Mouse (Mus musculus): ENCODE results near the gene Il21. TPM values are rescaled to one million over a fixed set of nuclear protein-coding genes. Genes with fewer than 3 reads are reported as not detected.
A peak's percentile ranks its signal among the peaks of the same experiment; 100 is the strongest.

Gene Il21
- total RNA-seq (2021), result under 1 TPM in 1 of 2 experiments, not detected in 1; 0.14 TPM

GRCm38 (mm10) chr3:37232586-37233222 is at the start of gene Il21:
Il21 (minus strand) TSS chr3:37232636.
- no peak for DNase-seq (ENCODE audit: extremely low spot score in 1 of 2, low spot score in 1 of 2)

GRCm38 (mm10) chr3:37280871-37281270 is 48.4 kb upstream of the Il21 start:
- DNase-seq (ENCODE audit: extremely low spot score in 1 of 2, low spot score in 1 of 2), result no peak

DNA sequence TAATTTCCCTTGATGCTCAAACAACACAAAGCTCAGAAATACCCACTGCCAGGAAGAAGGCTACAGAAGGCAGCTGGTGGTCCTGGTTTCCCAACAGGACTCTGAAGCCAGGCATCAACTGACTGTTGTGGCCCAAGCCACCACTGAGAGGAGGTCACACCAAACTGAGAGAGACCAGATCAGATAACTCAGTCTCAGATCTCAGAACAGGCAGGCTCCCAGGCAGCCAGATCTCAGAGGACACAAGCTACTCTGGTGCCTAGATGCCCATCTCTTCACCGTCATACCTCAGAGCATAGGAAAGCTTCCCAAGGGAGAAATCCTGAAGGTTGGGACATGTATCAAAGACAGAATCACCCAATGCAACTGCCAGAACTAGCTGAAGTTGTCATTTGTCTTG is 47.8 kb upstream of the Il21 start:
- no peak for DNase-seq (ENCODE audit: extremely low spot score in 1 of 2, low spot score in 1 of 2)

GRCm38 (mm10) chr3:37274661-37275060 is 42.2 kb upstream of the Il21 start:
- DNase-seq (ENCODE audit: extremely low spot score in 1 of 2, low spot score in 1 of 2), result no peak

- no peak for DNase-seq (ENCODE audit: extremely low spot score in 1 of 2, low spot score in 1 of 2)
Measured at GRCm38 (mm10) chr3:37273092-37273491, 40.7 kb upstream of the Il21 start.

GRCm38 (mm10) chr3:37271209-37271608 is 38.8 kb upstream of the Il21 start:
- peak; percentile 32 to 67 for DNase-seq (ENCODE audit: extremely low spot score in 1 of 2, low spot score in 1 of 2)

DNA sequence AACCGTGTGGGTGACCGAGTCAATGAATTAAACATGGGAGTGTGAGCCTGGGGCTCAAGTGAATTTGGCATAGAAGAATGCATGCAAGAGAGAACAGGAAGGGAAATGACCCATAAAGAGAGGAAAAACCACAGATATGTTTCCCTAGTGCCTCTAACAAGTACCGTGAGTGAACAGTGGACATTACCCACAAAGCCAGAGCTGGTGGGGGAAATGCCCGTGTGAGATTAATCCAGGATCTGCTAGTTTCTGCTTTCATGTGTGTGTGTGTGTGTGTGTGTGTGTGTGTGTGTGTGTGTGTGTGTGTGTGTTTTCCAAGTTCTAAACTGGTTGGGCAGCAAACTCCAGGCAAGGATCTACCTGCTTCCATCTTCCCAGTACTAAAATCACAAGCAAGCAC is 37.5 kb upstream of the Il21 start:
- no peak for DNase-seq (ENCODE audit: extremely low spot score in 1 of 2, low spot score in 1 of 2)

DNA sequence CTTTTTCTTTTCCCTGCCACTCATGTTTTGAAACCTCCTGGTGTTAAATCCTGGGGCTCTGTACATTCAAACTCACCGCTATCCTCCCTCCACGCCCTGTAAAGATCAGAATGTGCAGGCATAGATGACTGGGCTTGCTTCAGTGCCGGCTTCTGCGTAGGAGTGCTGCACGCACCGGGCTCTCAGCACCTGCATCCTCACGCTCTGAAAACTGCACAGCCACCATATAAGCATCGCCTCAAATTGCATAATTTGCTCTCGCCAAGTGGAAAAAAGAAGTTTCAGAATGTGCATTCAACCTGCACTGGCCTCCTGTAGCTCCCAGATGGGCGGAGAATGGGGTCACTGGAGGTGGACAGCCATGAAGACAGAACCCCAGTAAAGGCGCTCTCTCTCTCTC is 35.9 kb upstream of the Il21 start:
- DNase-seq (ENCODE audit: extremely low spot score in 1 of 2, low spot score in 1 of 2), result no peak

GRCm38 (mm10) chr3:37259331-37259999 is 27.0 kb upstream of the Il21 start:
- DNase-seq (ENCODE audit: extremely low spot score in 1 of 2, low spot score in 1 of 2), result peak; percentile 17 to 20

DNA sequence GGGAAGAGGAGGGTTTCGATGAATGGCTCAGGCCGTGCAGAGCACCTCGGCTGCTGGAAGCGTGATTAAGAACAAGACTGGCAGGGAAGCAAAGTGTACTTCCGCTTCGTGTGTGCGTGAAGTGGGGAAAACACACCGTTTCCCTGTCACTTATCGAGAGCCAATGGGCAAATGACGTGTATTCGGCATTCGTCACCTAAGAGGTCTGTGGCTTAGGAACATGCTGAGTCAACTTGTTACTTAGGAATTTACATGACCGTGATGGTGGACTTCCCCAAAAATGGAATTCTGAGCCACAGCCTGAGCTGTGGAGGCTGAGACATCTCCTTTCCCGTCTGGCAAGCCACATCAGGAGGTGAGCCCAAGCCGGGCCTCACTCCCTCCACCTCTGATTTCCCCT is 25.3 kb upstream of the Il21 start:
- DNase-seq (ENCODE audit: extremely low spot score in 1 of 2, low spot score in 1 of 2), result no peak

GRCm38 (mm10) chr3:37250967-37251366 is 18.5 kb upstream of the Il21 start:
- DNase-seq (ENCODE audit: extremely low spot score in 1 of 2, low spot score in 1 of 2), result no peak

- no peak for DNase-seq (ENCODE audit: extremely low spot score in 1 of 2, low spot score in 1 of 2)
Measured at GRCm38 (mm10) chr3:37235025-37235424, 2.6 kb upstream of the Il21 start.

DNA sequence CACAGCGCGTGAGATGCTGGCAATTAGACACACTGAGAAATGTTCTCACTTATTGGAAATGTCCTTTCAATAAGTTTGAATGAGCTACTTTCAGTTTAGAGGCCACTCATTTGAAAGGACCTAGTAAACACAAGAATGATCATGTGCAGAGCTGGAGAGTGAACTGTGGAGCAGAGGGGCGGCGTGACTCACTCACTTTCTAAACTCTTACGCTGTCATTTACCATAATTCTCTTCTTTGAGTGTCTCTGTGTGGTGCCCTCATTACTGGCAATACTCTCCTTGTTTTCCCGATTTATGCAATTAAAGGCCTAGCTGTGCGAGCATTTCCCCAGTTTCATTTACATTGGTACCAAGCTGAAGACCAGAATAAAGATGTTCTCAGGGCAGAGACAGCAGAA is 1.3 kb downstream of the Il21 start:
- no peak for DNase-seq (ENCODE audit: extremely low spot score in 1 of 2, low spot score in 1 of 2)

GRCm38 (mm10) chr3:37229082-37229829 is 3.2 kb downstream of the Il21 start:
- DNase-seq (ENCODE audit: extremely low spot score in 1 of 2, low spot score in 1 of 2), result no peak

DNA sequence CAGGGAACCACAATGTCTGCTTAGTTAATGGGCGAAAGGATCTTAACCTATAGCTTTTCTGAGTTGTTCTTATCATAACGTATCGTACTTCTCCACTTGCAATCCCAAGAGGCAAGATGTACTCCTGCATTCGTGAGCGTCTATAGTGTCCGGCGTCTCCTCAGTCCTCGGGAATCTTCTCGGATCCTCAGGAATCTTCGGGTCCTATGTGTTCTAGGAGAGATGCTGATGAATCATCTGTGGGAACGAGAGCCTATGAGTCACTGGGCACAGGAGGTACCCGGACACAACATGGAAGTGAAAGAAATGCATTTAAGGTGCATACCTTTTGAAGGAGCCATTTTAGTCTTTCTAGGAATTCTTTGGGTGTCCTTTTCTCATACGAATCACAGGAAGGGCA is 7.3 kb downstream of the Il21 start:
- DNase-seq (ENCODE audit: extremely low spot score in 1 of 2, low spot score in 1 of 2), result no peak

- peak; percentile 29 to 45 for DNase-seq (ENCODE audit: extremely low spot score in 1 of 2, low spot score in 1 of 2)
Measured at GRCm38 (mm10) chr3:37219071-37219470, 13.4 kb downstream of the Il21 start.

DNA sequence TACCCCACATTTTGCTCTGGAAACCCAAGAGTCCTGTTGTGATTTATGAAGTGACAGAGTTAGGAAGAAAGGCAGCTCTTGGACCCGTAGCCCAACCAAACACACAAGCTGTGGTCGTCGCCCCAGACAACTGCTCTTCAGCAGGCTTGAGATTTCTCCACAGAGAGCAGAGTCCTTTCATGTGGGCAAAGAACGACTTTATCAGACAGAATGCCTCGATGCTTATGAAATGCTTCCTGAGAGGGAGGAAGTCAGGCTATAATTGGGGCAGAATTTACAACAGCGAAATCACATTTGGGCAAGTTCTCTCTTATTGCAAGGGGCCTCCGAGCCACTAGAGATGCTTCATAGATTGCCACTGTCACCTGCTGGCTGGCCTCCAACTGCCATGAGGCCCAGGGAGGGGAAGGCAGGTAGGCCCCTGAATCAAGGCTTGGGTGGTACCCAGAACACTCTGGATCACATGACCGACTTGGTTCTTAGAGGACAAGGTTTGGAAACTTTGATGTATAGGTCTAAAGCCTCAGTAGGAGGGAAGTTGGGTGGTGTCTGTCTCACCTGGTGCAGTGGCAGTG is 27.1 kb downstream of the Il21 start:
- DNase-seq (ENCODE audit: extremely low spot score in 1 of 2, low spot score in 1 of 2), result no peak

GRCm38 (mm10) chr3:37204556-37204955 is 27.9 kb downstream of the Il21 start:
- peak in 1 of 2 experiments; percentile 24 for DNase-seq (ENCODE audit: extremely low spot score in 1 of 2, low spot score in 1 of 2)

GRCm38 (mm10) chr3:37203984-37204428 is 28.4 kb downstream of the Il21 start:
- peak; percentile 60 to 86 for DNase-seq (ENCODE audit: extremely low spot score in 1 of 2, low spot score in 1 of 2)

DNA sequence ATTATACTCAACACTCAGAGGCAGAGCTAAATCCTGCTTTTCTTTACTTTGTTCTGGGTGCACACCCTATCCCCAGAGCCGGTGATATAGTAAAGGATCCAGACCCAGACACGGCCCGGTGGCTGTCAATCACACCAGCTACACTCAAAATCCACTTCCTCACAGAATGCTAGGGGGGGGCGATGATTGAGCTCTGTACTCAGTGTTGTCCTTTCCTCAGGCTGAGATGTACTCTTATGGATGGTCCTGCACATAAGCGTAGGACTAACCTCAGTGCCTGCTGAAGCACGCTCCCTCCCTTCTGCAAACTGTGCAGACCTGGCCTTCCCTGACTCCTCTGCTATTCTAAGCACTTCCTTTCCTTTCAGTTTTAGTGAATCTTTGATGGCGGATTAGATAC is 29.6 kb downstream of the Il21 start:
- DNase-seq (ENCODE audit: extremely low spot score in 1 of 2, low spot score in 1 of 2), result no peak
